8 mouse cellular contexts compared by ENCODE assay signal in the genomic region with DNA sequence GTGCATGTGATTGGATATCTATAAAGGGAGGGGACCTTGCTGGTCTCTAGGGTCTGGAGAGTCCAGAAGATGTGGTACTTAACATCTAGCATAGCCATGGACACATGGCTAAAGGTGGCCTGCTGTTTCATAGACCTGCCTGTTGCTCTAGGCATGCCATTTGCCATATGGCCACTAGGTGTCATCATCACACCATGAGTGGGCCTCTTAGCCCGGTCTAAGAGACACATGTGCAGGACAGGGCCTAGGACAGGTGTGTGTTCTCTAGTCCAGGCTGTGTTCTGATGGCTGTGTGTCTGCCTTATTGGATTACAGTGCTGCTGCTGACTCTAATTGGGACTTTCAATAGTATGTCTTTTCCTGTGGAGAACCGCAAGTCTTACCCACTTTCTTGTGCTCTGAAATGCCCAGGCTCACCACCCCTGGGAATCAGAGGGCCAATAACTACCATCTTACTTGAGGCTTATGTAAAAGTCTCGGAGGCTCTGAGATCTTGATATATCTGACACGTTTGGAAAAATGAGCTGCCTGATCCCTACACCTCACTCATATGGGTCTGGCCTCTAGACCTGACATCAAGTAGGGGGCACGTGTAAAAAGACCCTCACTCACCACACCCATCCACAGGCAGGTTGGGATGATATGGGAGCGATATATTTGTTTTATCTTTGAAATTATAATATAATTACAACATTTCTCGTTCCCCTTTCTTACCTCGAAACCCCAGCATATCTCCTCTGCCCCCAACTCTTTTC. TPM values are rescaled to one million over a fixed set of nuclear protein-coding genes. Genes with fewer than 3 reads are reported as not detected.
DNase-seq lines count a peak whose midpoint lies in the region; ATAC-seq and TF ChIP-seq lines count a peak whose summit lies in the region.

No protein-coding gene starts in this region.

- no peak overlapping the region for H3K4me3 ChIP-seq in cortical plate, adult 2 months (ENCODE audit: insufficient read depth, low read length)
- no peak overlapping the region for H3K4me3 ChIP-seq in intestine, embryonic 14.5 days (ENCODE audit: low read depth, low read length)
- H3K4me3 ChIP-seq in midbrain, embryonic 10.5 days, result no peak overlapping the region

- no peak overlapping the region for H3K9ac ChIP-seq in intestine, embryonic 14.5 days (ENCODE audit: low read length)

- TF ChIP-seq POLR2A in cortical plate, adult 2 months (IDR thresholded peaks at IDR 0.05; ENCODE audit: extremely low read depth, insufficient read depth, low read length), result no peak

- intact Hi-C loops in gastrocnemius, postnatal 14 days (cut with DNase I; ENCODE audit: low total_unique reads), result loop anchor here (5.0 to 10.0 kb wide), 6 partner anchors 115 to 1533 kb away; no protein-coding TSS in a partner anchor
- intact Hi-C loops in left cerebral cortex, postnatal 14 days (cut with DNase I), result loop anchor here (1.0 to 5.0 kb wide), 5 partner anchors 515 to 1537 kb away; no protein-coding TSS in a partner anchor

- DNase-seq in ZHBTc4 (ENCODE audit: low read depth, low spot score), result peak; percentile 85
- peak; percentile 78 for DNase-seq in gastrocnemius, postnatal 14 days
- DNase-seq in intestine, embryonic 14.5 days (ENCODE audit: low spot score), result peak; percentile 91
- DNase-seq in left cerebral cortex, postnatal 14 days (ENCODE audit: low spot score in 2 of 2), result peak; percentile 73 to 86
- peak; percentile 77 for DNase-seq in midbrain, embryonic 10.5 days (ENCODE audit: low spot score)
- DNase-seq in right cerebral cortex, postnatal 36 days (ENCODE audit: low spot score in 2 of 2), result peak; percentile 52 to 53
- peak; percentile 66 to 85 for DNase-seq in urinary bladder, postnatal 4 days (ENCODE audit: low spot score in 2 of 2)

- H3K27me3 ChIP-seq in intestine, embryonic 14.5 days (replicated peaks; ENCODE audit: control insufficient read depth, insufficient read depth, low read length), result no peaks in the 10 kb centered on the region
- no peaks in the 10 kb centered on the region for H3K27me3 ChIP-seq in midbrain, embryonic 10.5 days (ENCODE audit: low read depth, poor library complexity, severe bottlenecking)

- no peaks in the 10 kb centered on the region for H3K9me3 ChIP-seq in intestine, embryonic 14.5 days (ENCODE audit: control insufficient read depth, low read length)
- H3K9me3 ChIP-seq in midbrain, embryonic 10.5 days (replicated peaks), result no peaks in the 10 kb centered on the region

- peak; percentile 89 for ATAC-seq in intestine, embryonic 14.5 days (replicated peaks; ENCODE audit: low FRiP score, low TSS enrichment, low read depth)

- WGBS in intestine, embryonic 14.5 days, result 62% methylated on average over 8 of the region's 8 CpGs
- WGBS in midbrain, embryonic 10.5 days, result 57% methylated on average over 8 of the region's 8 CpGs

- H3K4me2 ChIP-seq in intestine, embryonic 14.5 days (ENCODE audit: low read length), result no peak overlapping the region

- no peaks in the 10 kb centered on the region for H3K36me3 ChIP-seq in intestine, embryonic 14.5 days (ENCODE audit: control insufficient read depth, insufficient read depth, low read length)
- H3K36me3 ChIP-seq in midbrain, embryonic 10.5 days, result no peaks in the 10 kb centered on the region

- no peak overlapping the region for H3K27ac ChIP-seq in cortical plate, adult 2 months (ENCODE audit: insufficient read depth, low read length)
- no peak overlapping the region for H3K27ac ChIP-seq in intestine, embryonic 14.5 days (ENCODE audit: low read depth)
- no peak overlapping the region for H3K27ac ChIP-seq in midbrain, embryonic 10.5 days (replicated peaks)

- no peaks in the 10 kb centered on the region for H3K4me1 ChIP-seq in cortical plate, adult 2 months (ENCODE audit: control insufficient read depth, insufficient read depth, low read length)
- 0 out of 2 replicates have a peak, but pooled peaks cover 5% of the 10 kb centered on the region for H3K4me1 ChIP-seq in intestine, embryonic 14.5 days (replicated peaks; ENCODE audit: control insufficient read depth, insufficient read depth, low read length)
- H3K4me1 ChIP-seq in midbrain, embryonic 10.5 days, result no peaks in the 10 kb centered on the region

- peak; percentile 100 for TF ChIP-seq CTCF in cortical plate, adult 2 months (IDR thresholded peaks at IDR 0.05; ENCODE audit: extremely low read depth, insufficient read depth, low read length)

RNA-seq across cellular contexts. Expression of gene Ttc32, which starts 22.5 kb away (rescaled TPM):
- polyA plus RNA-seq in cortical plate, adult 2 months (2012; rRNA removed), result 4.1 and 4.3 TPM in 2 replicates
- 10 to 100 TPM; 14.5 to 16.7 TPM for total RNA-seq in gastrocnemius, postnatal 14 days (2021)
- 25.3 and 25.6 TPM in 2 replicates for polyA plus RNA-seq in intestine, embryonic 14.5 days (2014; fragmentation: Nextera tagmentation; extraction: Ambion mirVana)
- total RNA-seq in left cerebral cortex, postnatal 14 days (2021), result 1 to 10 TPM; 3.1 to 4.3 TPM
- polyA plus RNA-seq in midbrain, embryonic 10.5 days (2016; fragmentation: Nextera tagmentation; extraction: Ambion mirVana), result 23.2 and 24.3 TPM in 2 replicates
